Mouse (Mus musculus): Measurements from ENCODE around the gene Wasf2.
"Not testable (repeated sequence)": the region's sequence is repeated elsewhere in the genome, so short reads cannot be mapped to it uniquely, and the experiment has no call there.

Wasf2 gene

DNA sequence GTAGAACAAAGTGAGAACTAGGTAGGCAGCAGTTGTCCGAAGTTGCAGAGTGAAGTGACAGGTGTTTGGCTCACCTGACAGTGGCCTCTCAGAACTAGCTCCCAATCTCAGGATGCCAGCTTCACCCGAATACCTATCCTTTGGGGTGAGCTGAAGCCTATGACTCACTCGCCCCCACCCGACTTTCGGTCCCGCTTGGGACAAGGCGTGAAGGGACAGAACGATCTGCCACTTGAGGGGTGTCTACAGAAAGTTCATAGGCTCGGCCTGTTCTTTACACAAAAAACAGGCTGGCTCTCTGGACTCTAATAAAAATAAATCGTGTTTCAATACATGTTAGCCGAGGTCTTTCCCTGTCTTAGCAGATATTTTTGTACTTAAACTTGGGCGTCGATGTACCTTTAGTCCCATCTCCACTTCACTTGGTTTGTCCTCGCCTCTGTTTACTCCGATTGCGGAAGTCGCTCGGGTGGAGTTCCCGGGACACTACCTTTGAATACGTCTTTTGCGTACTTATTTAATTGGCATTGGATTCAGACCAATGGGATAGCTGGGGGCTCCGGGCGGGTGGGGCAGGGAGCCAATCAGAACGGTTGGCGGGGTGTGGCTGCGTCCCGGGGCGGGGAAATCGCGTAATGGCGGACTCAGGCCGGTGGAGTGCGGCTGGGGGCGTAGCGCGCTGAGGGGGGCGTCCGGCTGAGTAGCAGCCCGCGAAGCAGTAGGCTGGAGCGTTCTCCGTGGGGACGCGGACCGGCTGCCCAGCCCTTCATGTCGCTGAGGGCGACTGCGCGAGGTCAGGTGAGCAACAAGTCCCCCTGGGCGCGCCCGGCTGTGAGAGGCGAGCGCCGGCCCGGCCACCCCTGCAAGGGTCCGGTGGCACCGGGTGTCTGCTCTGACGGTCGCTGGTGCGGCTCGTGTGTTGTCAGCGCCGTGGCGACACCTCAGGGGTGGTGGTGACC, at the start of gene Wasf2:
Wasf2 (plus strand) TSS at position 575 of the 959 bp plus-strand sequence.
- DNase-seq (ENCODE audit: low spot score in 2 of 2) = peak; percentile 59 to 74

DNA sequence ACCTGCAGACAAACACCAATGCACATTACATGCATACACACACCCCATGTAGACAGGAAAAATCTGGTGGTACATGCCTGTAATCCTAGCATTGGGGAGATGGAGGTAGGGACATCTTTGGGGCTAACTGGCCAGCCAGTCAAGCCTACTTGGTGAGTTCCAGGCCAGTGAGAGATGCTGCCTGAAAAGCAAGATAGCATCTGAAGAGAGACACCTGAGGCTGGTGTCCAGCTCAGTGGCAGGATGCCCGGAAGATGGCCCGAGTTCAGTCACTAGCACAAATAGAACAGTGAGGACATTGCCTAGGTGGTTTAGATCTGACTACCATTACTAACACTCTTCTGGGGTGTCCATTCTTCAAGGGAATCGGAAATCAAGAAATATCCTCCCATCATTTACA, 49.4 kb upstream of the Wasf2 start:
- no peak for DNase-seq (ENCODE audit: low spot score in 2 of 2)

DNA sequence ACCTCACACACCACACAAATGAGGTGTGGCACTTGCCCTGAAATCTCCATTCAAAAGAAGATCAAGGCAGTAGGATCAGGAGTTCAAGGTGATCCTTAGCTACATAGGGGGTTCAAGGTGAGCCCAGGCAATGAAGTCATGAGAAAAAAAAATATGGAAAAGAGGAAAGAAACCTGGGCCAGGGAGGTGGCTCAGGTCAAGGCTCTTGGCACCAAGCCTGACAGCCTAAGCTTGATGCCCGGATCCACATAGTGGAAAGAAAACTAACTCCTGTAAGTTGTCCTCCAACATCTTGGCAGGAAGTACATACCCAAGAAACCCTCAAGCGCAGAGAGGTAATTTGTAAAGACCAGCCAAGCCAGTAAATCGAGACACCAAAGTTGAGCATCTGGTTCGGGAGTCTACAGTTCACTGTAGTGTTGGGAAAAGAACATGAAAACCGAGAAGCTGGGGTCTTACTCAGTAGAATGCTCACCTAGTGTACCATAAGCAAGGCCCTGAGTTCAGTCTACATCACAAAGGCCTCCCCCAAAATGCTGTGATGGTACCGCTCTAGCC, 48.0 kb upstream of the Wasf2 start:
- DNase-seq (ENCODE audit: low spot score in 2 of 2) = no peak

DNA sequence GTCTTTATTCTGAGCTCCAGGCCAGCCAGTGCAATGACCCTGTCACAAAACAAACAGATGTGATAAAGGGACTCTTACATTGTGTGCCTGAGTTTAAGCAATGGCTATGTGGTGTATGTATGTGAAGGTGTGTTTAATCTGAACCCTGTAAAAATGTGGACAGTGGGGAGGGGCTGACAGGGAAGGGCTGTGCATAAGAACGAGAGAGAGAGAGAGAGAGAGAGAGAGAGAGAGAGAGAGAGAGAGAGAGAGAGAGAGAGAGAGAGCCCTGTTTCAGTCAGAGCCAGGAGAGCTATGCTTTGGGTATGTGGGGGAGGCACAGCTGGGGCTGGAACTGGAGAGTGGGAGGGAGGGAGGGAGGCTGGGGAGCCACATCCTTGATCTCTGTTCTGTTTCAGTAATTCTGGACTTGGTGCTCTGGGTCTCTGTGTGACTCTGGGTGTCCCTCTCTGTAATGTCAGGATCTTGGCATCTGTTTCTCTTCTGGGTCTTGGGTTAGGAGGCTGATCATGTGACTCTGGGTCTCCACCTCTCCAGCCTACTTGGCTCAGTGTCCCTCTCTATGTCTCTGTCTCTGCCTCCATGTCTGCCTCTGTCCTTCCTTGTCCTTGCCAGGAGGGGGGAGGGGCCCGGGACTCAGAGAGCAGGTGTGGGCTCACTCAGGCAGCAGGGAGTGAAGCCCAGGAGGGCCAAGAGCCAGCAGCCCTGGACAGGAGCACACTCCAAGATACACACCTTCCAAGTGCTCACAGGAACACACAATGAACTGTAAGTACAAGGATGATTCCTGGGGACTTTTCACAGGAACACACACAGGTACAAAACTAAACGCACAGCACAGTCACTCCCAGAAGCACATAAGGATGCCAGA, 46.1 kb upstream of the Wasf2 start:
- DNase-seq (ENCODE audit: low spot score in 2 of 2) = no peak

DNA sequence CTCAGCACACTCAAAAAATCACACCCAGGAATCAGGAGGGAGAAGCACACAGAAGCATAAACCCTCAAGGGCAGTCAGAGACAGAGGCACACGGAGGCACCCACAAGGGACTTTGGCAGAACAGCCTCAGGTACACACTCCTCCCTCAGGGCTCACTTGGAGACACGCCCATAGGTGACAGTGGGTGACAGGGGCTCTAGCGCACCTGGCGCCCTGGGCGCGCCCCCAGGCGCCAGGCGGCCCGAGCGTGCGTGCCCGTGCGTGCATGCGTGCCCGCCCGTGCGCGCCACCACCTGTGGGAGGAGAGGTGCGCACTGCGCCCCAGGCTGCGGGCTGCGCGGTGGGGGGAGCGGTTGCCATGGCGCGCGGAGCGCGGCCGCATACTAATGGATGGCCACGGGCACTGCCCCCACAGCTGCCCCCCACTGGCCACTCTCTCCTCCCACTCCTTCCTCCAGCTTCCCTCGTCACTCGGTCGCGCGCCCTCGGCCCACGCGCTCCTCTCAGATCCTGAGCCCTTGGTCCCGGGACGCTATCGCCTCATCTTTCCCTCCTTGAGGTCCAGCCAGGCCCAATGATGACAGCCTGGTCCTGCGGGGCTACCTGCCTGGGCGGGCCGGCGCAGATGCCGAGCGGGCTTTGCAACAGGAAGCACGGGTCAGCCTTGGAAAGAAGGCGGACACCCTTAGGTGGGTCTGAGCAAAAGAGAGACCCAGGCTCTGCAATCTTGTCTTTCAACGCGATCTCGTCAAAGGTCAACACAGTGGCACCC, 45.1 kb upstream of the Wasf2 start:
- DNase-seq (ENCODE audit: low spot score in 2 of 2) = peak in 1 of 2 experiments; percentile 55

DNA sequence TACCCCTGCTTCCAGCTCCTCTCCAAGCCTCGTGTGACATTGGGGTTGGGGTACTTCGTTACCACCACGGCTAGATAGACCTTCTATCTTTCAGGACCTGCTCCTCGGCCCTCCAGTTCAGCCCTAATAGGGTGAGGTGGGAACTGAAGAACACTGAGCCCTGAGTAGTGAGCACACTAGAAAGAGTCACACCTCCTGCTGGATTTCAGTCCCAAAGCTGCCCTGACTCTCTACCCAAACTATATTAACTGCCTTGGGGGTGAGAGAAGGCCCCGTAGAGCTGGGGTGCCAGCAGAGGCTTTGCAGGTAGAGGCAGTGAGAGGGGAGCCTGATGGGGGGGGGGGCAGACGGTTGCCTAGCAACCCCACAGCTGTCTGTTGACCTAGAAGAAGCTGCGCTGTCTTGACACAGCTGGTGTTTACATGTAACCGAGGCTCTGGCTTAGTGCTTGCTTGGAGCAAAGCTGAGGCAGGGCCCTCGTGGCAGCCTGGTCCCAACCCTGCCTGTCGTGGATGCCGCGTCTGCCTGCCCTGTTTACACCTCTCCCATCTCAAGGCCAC, 44.4 kb upstream of the Wasf2 start:
- DNase-seq (ENCODE audit: low spot score in 2 of 2) = no peak

DNA sequence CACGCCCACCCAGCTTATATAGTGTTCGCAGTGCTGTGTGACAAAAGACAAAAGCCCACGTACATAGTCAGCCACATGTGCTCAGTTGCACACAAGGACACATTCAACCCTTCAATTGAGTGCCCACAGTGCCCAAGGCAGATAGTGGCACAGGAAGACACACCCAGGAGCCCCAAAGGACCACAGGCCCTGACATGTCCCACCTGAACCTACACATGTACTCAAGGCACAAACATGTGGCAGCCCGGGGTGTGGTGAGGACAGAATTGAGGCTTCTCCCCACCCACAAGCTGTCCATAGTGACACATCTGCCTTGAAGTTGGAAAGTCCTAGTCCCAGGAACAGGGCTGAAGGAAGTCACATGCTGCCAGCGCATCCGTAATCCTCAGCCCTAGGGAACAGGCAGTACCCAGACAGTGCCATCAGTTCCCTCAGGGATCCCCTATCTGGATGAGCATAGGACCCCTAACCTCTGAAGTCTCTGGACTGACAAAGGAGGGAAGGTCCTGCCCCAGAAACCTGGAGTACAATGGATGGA, 43.1 kb upstream of the Wasf2 start:
- no peak for DNase-seq (ENCODE audit: low spot score in 2 of 2)

DNA sequence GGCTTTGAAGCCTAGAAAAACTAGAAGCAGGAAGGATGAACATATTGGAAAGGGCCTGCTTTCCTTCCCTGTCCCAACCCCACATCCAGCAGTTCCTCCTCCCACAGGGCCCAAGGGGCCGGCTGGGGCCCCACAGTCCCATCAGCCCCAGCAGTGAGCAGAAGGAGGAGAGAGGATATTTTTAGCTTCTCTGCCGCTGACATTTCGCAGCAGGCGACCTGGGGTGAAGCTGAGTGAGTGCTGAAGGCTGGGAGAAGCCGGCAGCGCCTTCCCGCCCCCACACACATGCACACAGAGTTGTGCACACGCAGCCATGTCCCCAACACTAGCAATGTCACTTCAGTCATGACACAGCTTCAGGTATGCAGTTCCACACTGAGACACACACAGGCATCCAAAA, 42.5 kb upstream of the Wasf2 start:
- DNase-seq (ENCODE audit: low spot score in 2 of 2) = no peak

DNA sequence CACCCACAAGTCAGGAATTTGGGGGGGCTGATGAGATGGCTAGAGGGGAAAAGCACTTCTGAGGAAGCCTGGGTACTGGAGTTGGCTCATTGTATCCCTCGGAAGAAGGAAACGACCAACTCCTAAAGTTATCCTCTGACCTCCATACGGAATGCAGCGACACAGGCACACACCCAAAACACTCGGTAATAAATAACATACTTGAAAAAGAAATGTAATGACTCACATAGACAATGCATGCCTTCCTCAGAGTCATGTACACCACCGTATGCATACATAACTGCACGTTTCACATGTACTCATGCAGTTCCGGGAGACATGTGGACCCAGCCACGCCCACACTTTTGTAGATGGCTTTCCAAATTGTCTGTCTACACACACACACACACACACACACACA, 41.0 kb upstream of the Wasf2 start:
- no peak for DNase-seq (ENCODE audit: low spot score in 2 of 2)

DNA sequence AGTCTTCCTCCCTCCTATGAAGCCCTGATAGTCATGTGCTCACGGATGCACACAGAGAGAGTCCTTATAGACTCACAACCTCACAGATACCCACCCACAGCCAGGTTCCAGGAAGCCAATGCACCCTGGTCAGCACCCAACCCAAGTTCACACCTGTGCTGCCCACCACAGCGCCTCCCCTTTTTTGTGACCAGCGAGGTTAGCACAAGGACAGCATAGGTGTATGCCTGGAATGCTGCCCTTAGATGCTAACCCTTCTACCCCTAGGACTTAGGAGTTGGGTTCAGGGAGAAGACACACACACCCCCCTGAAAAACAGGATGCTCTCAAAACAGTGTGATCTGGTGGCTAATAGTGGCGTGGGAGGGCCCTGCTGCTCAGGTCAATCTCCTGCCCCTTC, 40.5 kb upstream of the Wasf2 start:
- no peak for DNase-seq (ENCODE audit: low spot score in 2 of 2)

DNA sequence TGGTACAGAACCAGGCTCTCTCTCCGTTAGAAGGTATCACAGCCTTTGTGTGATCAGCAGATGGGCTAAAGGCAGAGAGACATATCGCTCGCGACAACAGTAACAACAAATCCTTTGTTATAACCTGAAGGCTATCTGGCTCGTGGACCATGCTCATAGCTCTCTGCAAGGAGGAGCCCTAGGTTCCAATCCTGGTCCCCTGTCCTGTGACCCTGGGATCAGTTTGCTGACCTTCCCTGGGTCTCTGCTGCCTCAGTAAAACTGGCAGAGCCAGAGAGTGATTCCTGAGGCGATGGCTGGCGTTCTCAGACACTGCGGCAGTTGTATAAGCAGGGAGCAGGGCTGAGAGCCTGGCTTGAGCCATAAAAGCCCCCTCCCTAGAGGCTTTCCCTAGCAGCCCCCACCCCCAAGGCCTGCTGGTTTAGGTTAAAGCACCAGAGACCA, 40.0 kb upstream of the Wasf2 start:
- no peak for DNase-seq (ENCODE audit: low spot score in 2 of 2)

DNA sequence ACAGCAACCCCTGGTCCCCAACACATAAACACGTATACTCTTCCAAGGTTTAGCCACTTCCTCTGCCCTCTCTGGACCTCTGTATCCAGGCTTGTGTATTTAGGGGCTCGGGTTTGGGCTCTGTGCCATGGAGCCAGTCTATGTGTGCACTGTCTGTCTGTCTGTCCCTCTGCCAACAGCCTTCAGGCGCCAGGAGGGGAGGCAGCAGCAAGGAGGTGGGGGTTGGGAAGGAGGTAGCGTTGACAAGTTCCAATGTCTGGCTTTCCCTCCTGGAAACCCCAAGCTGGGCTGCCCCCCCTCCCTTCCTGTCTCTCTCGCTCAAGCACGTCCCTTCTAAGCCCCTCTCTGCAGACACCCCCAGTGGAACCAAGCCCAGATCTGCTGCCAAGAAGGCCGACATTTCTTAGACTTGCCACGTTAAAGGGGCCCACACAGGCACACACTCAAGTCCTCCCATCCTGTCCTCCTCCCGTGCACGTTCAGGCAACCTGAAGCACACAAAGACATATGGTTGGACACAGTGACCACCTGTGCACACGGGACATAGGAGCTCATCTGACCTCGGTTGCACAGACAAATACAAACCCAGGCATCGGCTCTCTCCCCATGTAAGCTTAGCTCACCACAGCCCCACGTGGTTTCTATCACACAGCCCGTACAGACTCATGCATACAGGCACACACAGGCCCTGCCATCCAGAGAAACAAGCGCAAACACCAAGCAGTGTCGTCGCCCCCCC, 39.4 kb upstream of the Wasf2 start:
- DNase-seq (ENCODE audit: low spot score in 2 of 2) = no peak

DNA sequence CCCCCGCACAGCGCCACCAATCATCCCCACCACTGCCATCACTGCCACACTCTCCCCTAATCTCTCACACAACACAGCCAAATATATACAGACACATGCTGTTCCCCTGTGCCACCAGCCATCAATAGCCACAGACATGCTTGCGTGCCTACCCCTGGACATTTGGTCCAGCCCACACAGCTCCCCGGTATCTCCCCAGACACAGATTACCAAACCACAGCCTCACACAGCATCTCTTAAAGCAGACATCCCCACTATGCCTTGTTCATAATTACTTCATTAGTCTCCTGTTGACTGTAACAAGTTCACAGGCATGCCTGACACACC, 38.9 kb upstream of the Wasf2 start:
- no peak for DNase-seq (ENCODE audit: low spot score in 2 of 2)

DNA sequence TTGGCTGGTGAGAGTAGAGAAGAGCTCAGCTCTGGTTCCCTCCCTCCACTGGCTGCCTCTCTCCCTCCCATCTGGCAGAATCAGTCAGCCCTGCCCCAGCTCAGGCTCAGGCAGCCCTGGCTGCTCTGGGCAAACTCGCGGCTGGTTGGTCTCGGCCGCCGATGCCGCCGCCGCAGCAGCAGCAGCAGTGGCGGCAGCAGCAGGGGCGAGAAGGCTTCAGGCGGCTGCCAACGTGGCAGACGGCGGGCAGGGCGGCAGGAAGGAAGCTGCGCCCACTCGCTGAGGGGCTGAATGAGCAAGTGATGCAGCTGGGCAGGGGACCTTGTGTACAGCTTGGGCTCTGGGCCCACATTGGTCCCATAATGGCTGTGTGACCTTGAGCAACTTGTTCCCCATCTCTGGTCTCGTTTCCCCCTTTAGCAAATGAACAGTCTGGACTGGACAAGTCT, 37.8 kb upstream of the Wasf2 start:
- DNase-seq (ENCODE audit: low spot score in 2 of 2) = no peak

DNA sequence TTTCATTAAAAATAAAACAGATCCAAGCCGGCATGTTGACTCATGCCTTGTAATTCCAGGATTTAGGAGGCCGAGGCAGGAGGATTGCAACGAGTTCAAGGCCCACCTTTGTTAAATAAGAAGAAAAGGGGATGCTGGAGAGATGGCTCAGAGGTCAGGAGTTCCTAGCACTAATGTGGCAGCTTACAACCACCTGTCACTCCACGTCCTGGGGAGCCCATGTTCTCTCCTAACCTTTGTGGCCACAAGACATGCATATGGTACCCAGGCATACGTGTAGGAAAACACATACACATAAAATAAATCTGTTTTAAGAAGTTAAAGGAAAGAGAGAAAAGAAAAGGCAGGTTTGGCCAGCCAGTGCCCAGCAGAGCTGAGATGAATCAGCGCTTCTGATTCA, 37.2 kb upstream of the Wasf2 start:
- no peak for DNase-seq (ENCODE audit: low spot score in 2 of 2)

DNA sequence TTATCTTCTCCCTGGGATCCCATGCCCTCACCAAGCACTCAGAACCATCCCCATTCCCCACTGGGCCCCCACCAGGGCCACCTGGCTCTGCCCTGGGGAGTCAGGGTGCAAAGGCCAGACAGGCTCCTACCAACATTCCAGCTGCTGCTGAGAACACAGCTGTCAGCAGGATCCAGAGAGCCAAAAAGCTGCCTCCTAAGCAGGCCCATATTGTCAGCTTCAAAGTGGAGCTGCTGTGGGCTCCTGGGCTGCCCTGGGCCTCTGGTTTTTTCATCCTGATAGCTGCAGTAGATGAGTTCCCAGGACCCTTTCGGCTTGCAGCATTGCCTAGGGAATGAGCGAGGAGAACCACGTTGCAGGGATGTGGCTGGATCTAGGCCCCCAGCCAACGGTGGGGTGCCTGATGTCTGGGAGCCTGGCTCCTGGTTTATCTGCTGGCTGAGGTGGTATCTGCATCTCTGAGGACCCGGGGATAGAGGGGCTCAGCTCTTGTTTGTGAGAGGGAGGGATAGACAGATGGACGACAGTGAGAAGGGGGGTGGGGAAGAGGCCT, 36.7 kb upstream of the Wasf2 start:
- no peak for DNase-seq (ENCODE audit: low spot score in 2 of 2)

DNA sequence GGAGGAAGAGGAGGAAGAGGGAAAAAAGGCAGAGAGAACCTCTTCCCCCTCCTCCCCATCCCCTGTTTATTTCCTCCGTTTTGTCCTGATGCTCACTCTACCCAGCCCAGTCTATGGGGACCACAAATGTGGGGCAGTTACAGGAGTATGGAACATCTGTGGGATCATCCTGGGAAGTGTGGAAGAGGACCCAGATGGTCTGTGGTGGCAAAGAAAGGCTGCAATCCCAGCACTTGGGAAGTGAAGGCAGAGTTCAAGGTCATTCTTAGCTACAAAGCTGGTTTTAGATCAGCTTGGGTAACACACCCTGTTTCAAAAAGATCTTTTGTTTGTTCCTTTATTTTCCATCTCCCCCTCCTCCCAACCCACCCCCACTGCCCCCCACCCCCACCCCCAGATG, 36.0 kb upstream of the Wasf2 start:
- no peak for DNase-seq (ENCODE audit: low spot score in 2 of 2)

DNA sequence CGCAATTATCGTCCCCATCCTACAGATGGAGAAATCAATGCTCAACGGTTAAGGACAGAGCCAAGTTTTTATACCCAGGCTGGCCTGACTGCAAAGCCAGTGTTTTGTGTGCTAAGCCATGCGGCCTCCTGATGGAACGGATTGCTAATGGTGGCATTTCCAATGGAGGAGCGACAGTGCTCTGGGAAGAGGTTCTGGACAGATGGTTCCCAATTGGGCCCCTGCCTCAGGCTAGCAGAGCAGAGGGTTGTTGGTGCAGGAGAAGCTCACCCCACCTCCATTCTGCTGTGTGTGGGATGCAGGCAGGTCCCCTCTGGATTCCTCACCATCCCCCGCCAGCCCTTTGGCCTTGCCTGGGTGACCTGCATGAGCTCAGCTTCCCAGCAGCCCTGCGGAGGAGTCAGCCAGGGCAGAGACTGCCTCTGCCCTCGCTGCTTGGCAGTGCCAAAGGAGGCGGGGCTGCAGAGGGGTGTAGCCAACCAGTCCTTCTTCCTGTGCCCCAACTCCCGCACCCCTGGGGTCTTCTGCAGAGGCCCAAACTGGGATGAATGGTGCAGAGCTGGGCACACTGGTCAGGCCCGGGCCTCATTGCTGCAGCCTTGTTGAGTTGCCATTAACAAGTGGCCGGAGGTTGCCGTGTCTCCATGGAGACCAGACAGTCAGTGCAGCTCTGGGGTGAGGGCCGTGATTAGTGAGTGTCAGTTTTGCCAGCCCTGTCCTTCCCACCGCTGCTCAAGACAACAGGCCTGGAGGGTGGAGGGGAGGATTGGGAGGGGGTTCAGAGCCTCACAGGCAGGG, 35.2 kb upstream of the Wasf2 start:
- no peak for DNase-seq (ENCODE audit: low spot score in 2 of 2)

DNA sequence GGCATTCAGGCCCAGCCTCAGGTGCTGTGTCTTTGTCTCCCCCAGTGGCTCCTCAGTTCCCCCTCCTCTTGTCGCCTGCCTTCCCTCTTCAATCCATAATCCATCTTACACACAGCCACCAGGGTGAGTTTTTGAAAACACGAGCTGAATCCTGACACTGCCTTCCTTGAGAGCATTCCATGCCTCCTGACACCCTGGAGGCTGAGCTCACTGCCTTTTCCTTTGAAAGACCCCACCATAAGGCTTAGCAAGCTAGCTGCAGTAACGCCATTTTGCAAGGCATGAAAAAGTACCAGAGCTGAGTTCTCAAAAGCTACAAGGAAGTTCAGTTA, 34.6 kb upstream of the Wasf2 start:
- not testable (repeated sequence) for DNase-seq (ENCODE audit: low spot score in 2 of 2)
